Mouse (Mus musculus) erythroblast, embryonic 14.5 days (primary cell): ENCODE measurements around the gene Hist2h3c2.

Experiments used
- GATA1 ChIP-seq: IDR thresholded peaks from 2 replicates; pipeline ENCODE4 v1.6.1; 2012; ENCODE audit warnings: low read length, inconsistent platforms, mixed read lengths
- TAL1 ChIP-seq: IDR thresholded peaks from 3 replicates; pipeline ENCODE4 v1.6.1; 2012; ENCODE audit warnings: low read length, inconsistent platforms, mixed read lengths

DNA sequence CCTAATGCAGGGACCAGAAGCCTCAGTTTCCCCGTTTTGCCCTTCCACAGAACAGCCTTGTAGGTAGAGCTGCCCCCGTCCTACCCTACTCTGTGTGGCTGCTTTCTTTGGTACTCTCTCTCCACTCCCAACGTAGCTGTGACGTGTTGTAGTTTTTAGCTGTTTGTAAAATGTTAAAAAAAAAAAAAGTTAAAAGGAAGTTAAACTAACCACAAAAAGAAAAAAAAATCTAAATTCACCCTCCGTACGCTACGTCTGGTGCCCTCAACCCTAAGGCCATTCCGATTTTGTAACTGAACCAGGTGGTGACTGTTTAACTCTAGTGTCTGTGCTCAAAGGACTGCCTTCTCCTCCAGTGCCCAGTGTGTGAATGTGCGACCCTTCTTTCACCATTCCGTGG is 44.0 kb downstream of the Hist2h3c2 start:
- TF ChIP-seq GATA1, result no peak
- no peak for TF ChIP-seq TAL1
